16 mouse cellular contexts compared by ENCODE assay signal in the genomic region with DNA sequence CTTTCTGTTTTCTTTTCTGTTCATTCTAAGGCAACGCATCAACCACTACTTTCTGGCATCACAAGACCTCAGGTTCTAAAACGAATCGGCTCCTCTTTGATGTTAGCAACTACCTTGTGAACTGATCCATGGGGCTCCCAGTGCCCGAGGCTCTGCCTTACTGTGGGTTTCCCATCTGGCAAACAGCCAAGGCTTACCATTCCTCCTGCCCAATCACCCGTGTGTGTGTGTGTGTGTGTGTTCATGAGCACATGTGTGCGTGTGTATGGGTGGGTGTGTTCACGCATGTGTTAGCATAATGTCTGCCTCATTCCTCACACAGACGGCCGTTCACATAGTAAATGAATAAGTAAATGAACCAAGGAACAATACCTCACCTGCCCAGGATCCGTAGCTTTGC.
DNase-seq lines count a peak whose midpoint lies in the region; ATAC-seq lines count a peak whose summit lies in the region.
"Had no signal": no experiment of that assay in that cellular context is flagged by ENCODE, and none has a peak within 500 bp of the region (broad histone marks: within the 10 kb centered on the region; RNA-seq: fewer than 3 reads in every experiment).

No protein-coding gene starts in this region.

- no peak overlapping the region for H3K4me3 ChIP-seq in liver, embryonic 11.5 days (ENCODE audit: low read depth, low read length)
- H3K4me3 ChIP-seq in stomach, embryonic 14.5 days (ENCODE audit: low read depth, low read length): no peak overlapping the region
- H3K4me3 ChIP-seq: embryonic facial prominence, embryonic 15.5 days; forebrain, embryonic 15.5 days; hindbrain, embryonic 12.5 days; neural tube, embryonic 13.5 days had no signal

- no peak for ATAC-seq in liver, embryonic 11.5 days (replicated peaks; ENCODE audit: low FRiP score)
- no peak for ATAC-seq in stomach, embryonic 14.5 days (ENCODE audit: insufficient number of reproducible peaks, insufficient read depth, low FRiP score, low read depth)
- ATAC-seq in granulocyte monocyte progenitor cell, adult 5-6 weeks (replicated peaks; ENCODE audit: poor library complexity, severe bottlenecking): no peak
- ATAC-seq in frontal cortex, adult (ENCODE audit: low TSS enrichment): no peak
- ATAC-seq: forebrain, embryonic 15.5 days had no signal

- WGBS in liver, embryonic 11.5 days: 72% methylated on average over 10 of the region's 10 CpGs
- 62% methylated on average over 10 of the region's 10 CpGs for WGBS in stomach, embryonic 14.5 days

- H3K36me3 ChIP-seq in liver, embryonic 11.5 days (ENCODE audit: control insufficient read depth, insufficient read depth, low read length): no peaks in the 10 kb centered on the region
- no peaks in the 10 kb centered on the region for H3K36me3 ChIP-seq in stomach, embryonic 14.5 days (ENCODE audit: control insufficient read depth, insufficient read depth, low read length)
- H3K36me3 ChIP-seq: embryonic facial prominence, embryonic 15.5 days; forebrain, embryonic 15.5 days; hindbrain, embryonic 12.5 days; neural tube, embryonic 13.5 days had no signal

- peak overlapping the region; percentile 52; the same call in 1 of the 2 replicates for H3K27ac ChIP-seq in liver, embryonic 11.5 days (ENCODE audit: low read depth, low read length)
- H3K27ac ChIP-seq in stomach, embryonic 14.5 days (ENCODE audit: low read length): peak overlapping the region; percentile 39; the same call in 1 of the 2 replicates
- H3K27ac ChIP-seq: embryonic facial prominence, embryonic 15.5 days; forebrain, embryonic 15.5 days; hindbrain, embryonic 12.5 days; macrophage; neural tube, embryonic 13.5 days had no signal

- no peaks in the 10 kb centered on the region for H3K9me3 ChIP-seq in liver, embryonic 11.5 days (ENCODE audit: control insufficient read depth, low read length)
- no peaks in the 10 kb centered on the region for H3K9me3 ChIP-seq in stomach, embryonic 14.5 days (ENCODE audit: control insufficient read depth, low read depth, low read length)
- H3K9me3 ChIP-seq: embryonic facial prominence, embryonic 15.5 days; forebrain, embryonic 15.5 days; hindbrain, embryonic 12.5 days; neural tube, embryonic 13.5 days had no signal

- no peak for DNase-seq in liver, embryonic 11.5 days (ENCODE audit: low spot score)
- no peak for DNase-seq in liver
- DNase-seq in kidney, adult 11 months: peak; percentile 63
- peak; percentile 76 for DNase-seq in kidney, postnatal 14 days
- DNase-seq in layer of hippocampus, postnatal 25 days (ENCODE audit: extremely low spot score in 1 of 2, low spot score in 1 of 2): no peak
- DNase-seq: adrenal gland, postnatal 36 days; lung, adult 2 months; thymus, adult 2 months had no signal

- H3K9ac ChIP-seq in liver, embryonic 11.5 days (ENCODE audit: low read depth, low read length): no peak overlapping the region
- H3K9ac ChIP-seq in stomach, embryonic 14.5 days (replicated peaks; ENCODE audit: low read depth, low read length): no peak overlapping the region
- H3K9ac ChIP-seq: embryonic facial prominence, embryonic 15.5 days; forebrain, embryonic 15.5 days; hindbrain, embryonic 12.5 days; neural tube, embryonic 13.5 days had no signal

- H3K4me2 ChIP-seq in liver, embryonic 11.5 days: no peak overlapping the region
- H3K4me2 ChIP-seq in stomach, embryonic 14.5 days (replicated peaks; ENCODE audit: low read depth, low read length): no peak overlapping the region
- H3K4me2 ChIP-seq: embryonic facial prominence, embryonic 15.5 days; forebrain, embryonic 15.5 days; hindbrain, embryonic 12.5 days; neural tube, embryonic 13.5 days had no signal

- H3K27me3 ChIP-seq in liver, embryonic 11.5 days (replicated peaks; ENCODE audit: control insufficient read depth, insufficient read depth, low read length): no peaks in the 10 kb centered on the region
- no peaks in the 10 kb centered on the region for H3K27me3 ChIP-seq in stomach, embryonic 14.5 days (ENCODE audit: control insufficient read depth, insufficient read depth, low read length)
- H3K27me3 ChIP-seq: embryonic facial prominence, embryonic 15.5 days; forebrain, embryonic 15.5 days; hindbrain, embryonic 12.5 days; neural tube, embryonic 13.5 days had no signal

- no peaks in the 10 kb centered on the region for H3K4me1 ChIP-seq in liver, embryonic 11.5 days (replicated peaks; ENCODE audit: control insufficient read depth, insufficient read depth, low read length)
- H3K4me1 ChIP-seq in stomach, embryonic 14.5 days (ENCODE audit: control insufficient read depth, insufficient read depth, low read length): no peaks in the 10 kb centered on the region
- H3K4me1 ChIP-seq: embryonic facial prominence, embryonic 15.5 days; forebrain, embryonic 15.5 days; hindbrain, embryonic 12.5 days; neural tube, embryonic 13.5 days had no signal

Comparison
In these comparisons a context has a peak if more than half of its experiments do, and no peak if none do; other contexts are left out.
1. DNase-seq: peak in kidney, adult 11 months (single experiment) and kidney, postnatal 14 days (single experiment); none in liver, embryonic 11.5 days (single experiment), liver (single experiment) and layer of hippocampus, postnatal 25 days (0 of 2).